Mouse (Mus musculus): ENCODE data around the gene Olfr430. TPM values are rescaled to one million over a fixed set of nuclear protein-coding genes. Genes with fewer than 3 reads are reported as not detected.
"Not testable (repeated sequence)": the region's sequence is repeated elsewhere in the genome, so short reads cannot be mapped to it uniquely, and the experiment has no call there.

The Olfr430 gene
- not detected in 2 replicates for polyA plus RNA-seq (2015; fragmentation: Nextera tagmentation; extraction: Ambion mirVana)

DNA sequence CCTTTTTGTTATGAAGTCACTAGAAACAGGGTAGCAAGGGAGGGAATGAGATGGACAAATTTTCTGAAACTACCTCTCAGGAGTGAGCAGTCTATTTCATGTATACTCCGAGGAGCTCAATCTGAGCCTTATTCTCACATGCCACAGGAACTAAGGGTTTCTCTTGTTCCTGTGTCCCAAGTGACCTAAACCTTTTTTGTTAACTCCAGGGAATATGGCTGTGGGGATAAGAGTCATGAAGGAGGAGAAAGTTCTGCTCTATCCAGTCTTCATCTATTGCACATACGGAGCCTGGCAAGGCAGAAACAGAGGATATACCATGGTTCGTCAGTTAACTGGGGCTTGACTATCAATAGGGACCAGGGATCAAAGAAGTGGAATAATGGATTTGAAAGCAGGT, at the start of gene Olfr430:
TSS of gene Olfr430 (plus strand) at position 301 of the 400 bp plus-strand sequence.
- no peak within 1 kb of the TSS for H3K4me2 ChIP-seq
- 88% methylated on average over 3 of the region's 3 CpGs for WGBS
- no peaks in the 10 kb centered on the region for H3K4me1 ChIP-seq (replicated peaks)
- no peak within 1 kb of the TSS for H3K4me3 ChIP-seq
- H3K27me3 ChIP-seq, result no peaks in the 10 kb centered on the region
- H3K9me3 ChIP-seq, result no peaks in the 10 kb centered on the region
- no peak within 1 kb of the TSS for H3K27ac ChIP-seq (replicated peaks)
- H3K36me3 ChIP-seq, result no peaks in the 10 kb centered on the region
- no peak within 1 kb of the TSS for H3K9ac ChIP-seq
- ATAC-seq (ENCODE audit: low read depth), result no peak

GRCm38 (mm10) chr1:174031698-174032097, 34.7 kb upstream of the Olfr430 start, which contains the start of gene Ifi205:
Gene Ifi205 (minus strand): TSS chr1:174031810.
- no peak within 1 kb of the TSS for H3K27ac ChIP-seq (replicated peaks)
- 68% methylated on average over 1 of the region's 1 CpGs for WGBS
- no peak within 1 kb of the TSS for H3K4me2 ChIP-seq
- H3K9me3 ChIP-seq, result no peaks in the 10 kb centered on the region
- no peak within 1 kb of the TSS for H3K4me3 ChIP-seq
- H3K27me3 ChIP-seq, result no peaks in the 10 kb centered on the region
- no peak within 1 kb of the TSS for H3K9ac ChIP-seq
- no peak for ATAC-seq (ENCODE audit: low read depth)
- no peaks in the 10 kb centered on the region for H3K4me1 ChIP-seq (replicated peaks)
- no peaks in the 10 kb centered on the region for H3K36me3 ChIP-seq

- WGBS, result 63% methylated on average over 4 of the region's 4 CpGs
- Histone ChIP-seq H3K9ac (no peak overlapping the region), H3K27ac (replicated peaks) (no peak overlapping the region), H3K9me3 (no peaks in the 10 kb centered on the region), H3K4me1 (replicated peaks) (no peaks in the 10 kb centered on the region), H3K27me3 (no peaks in the 10 kb centered on the region), H3K4me3 (no peak overlapping the region), H3K4me2 (no peak overlapping the region), H3K36me3 (no peaks in the 10 kb centered on the region)
- ATAC-seq (ENCODE audit: low read depth), result no peak
Measured at GRCm38 (mm10) chr1:174035841-174036240, 30.6 kb upstream of the Olfr430 start.

GRCm38 (mm10) chr1:174038480-174038879, 27.9 kb upstream of the Olfr430 start:
- Histone ChIP-seq H3K4me1 (replicated peaks) (no peaks in the 10 kb centered on the region), H3K4me2 (no peak overlapping the region), H3K9ac (no peak overlapping the region), H3K9me3 (no peaks in the 10 kb centered on the region), H3K27ac (replicated peaks) (no peak overlapping the region), H3K36me3 (no peaks in the 10 kb centered on the region), H3K4me3 (no peak overlapping the region), H3K27me3 (no peaks in the 10 kb centered on the region)
- 94% methylated on average over 3 of the region's 3 CpGs for WGBS
- ATAC-seq (ENCODE audit: low read depth), result no peak

DNA sequence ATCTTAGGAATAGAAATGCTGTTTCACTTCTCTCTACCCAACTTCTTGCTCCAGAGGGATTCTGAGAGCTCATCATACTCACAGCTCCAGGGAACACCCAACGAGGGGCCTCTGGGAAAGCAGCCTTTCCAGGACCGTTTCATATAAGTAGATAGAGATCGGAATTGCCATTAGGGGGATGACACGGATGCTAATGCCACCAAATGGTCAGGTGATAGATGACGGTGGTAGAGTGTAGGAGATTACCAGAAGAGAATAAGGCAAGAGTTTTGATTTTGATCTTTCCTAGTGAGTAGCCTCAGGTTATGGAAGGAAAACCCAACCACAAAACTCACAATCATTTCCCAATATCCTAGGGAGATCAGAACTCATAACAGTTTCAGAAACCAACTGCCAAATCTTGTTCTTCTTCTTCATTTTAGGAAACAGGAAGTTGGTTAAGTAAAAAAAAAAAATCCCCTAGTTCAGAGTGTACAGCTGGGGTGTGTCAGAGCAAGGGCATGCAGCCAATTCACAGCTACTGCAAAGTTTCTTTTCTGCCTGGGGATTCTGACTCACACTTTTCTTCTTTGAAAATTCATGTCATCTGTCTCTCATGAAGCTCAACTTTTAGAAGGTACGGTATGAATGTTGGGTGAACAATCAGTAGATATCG, 25.8 kb upstream of the Olfr430 start, which contains the start of gene Olfr433:
TSS of gene Olfr433 (plus strand) at position 183 of the 655 bp plus-strand sequence.
- WGBS, result 90% methylated on average over 7 of the region's 7 CpGs
- no peaks in the 10 kb centered on the region for H3K9me3 ChIP-seq
- ATAC-seq (ENCODE audit: low read depth), result no peak
- H3K4me1 ChIP-seq (replicated peaks), result no peaks in the 10 kb centered on the region
- no peak within 1 kb of the TSS for H3K9ac ChIP-seq
- H3K27me3 ChIP-seq, result no peaks in the 10 kb centered on the region
- no peak within 1 kb of the TSS for H3K4me2 ChIP-seq
- no peaks in the 10 kb centered on the region for H3K36me3 ChIP-seq
- no peak within 1 kb of the TSS for H3K27ac ChIP-seq (replicated peaks)
- H3K4me3 ChIP-seq, result no peak within 1 kb of the TSS

- H3K36me3 ChIP-seq; H3K4me3 ChIP-seq; H3K4me2 ChIP-seq; H3K27me3 ChIP-seq; H3K9me3 ChIP-seq; H3K4me1 ChIP-seq (replicated peaks); H3K9ac ChIP-seq; H3K27ac ChIP-seq (replicated peaks); ATAC-seq (ENCODE audit: low read depth): not testable (repeated sequence)
- 89% methylated on average over 12 of the region's 12 CpGs for WGBS
Measured at GRCm38 (mm10) chr1:174042091-174042884, 24.1 kb upstream of the Olfr430 start.

DNA sequence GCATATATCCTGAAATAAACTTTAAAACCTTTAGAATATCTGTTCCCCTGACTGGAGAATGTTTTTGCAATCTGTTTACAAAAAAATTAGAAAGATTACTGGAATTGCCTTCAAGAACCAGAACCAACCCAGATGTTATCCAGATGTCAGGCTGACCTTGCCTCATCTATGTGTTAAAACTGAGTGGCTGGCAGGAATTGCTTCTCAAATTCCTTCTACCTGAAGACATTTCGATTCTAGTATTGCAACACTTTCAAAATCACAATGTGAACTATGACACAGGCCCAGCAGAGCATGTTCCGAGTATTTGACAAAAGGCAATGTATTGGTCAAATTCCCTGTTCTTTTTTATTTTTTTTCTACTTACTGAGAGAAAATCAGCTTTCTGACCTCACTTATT, 22.0 kb upstream of the Olfr430 start:
- Histone ChIP-seq H3K4me2 (no peak overlapping the region), H3K27ac (replicated peaks) (no peak overlapping the region), H3K9me3 (no peaks in the 10 kb centered on the region), H3K9ac (no peak overlapping the region), H3K36me3 (no peaks in the 10 kb centered on the region), H3K27me3 (no peaks in the 10 kb centered on the region), H3K4me3 (no peak overlapping the region), H3K4me1 (replicated peaks) (no peaks in the 10 kb centered on the region)
- 73% methylated on average over 2 of the region's 2 CpGs for WGBS
- no peak for ATAC-seq (ENCODE audit: low read depth)

GRCm38 (mm10) chr1:174048227-174048626, 18.2 kb upstream of the Olfr430 start:
- not testable (repeated sequence) for H3K9me3 ChIP-seq; H3K4me2 ChIP-seq; H3K4me1 ChIP-seq (replicated peaks); H3K36me3 ChIP-seq; H3K9ac ChIP-seq; ATAC-seq (ENCODE audit: low read depth); H3K4me3 ChIP-seq; H3K27ac ChIP-seq (replicated peaks); H3K27me3 ChIP-seq
- 82% methylated on average over 6 of the region's 6 CpGs for WGBS

DNA sequence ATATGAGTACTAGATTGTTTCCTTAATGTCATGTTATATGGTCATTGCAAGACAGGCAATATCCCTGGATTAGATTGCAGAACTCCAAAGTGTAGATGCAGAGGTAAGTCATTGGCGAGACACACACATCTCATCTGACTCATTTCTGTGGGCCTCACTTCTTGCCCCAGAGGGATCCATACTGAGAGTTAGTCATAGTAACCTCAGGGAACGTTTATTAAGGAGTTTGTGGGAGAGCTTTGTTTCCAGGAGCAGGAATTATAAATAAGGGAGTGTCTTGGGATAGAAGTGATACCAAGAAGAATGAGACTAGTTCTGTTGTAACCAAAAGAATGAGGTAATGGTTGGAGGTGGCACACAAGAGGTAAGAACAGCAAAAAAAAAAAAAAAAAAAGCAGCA, 17.5 kb upstream of the Olfr430 start, which contains the start of gene Olfr432:
TSS of gene Olfr432 (plus strand) at position 313 of the 400 bp plus-strand sequence.
- Histone ChIP-seq H3K27ac (replicated peaks) (no peak within 1 kb of the TSS), H3K9me3 (no peaks in the 10 kb centered on the region), H3K27me3 (no peaks in the 10 kb centered on the region), H3K4me1 (replicated peaks) (no peaks in the 10 kb centered on the region), H3K9ac (no peak within 1 kb of the TSS), H3K4me3 (no peak within 1 kb of the TSS), H3K36me3 (no peaks in the 10 kb centered on the region), H3K4me2 (no peak within 1 kb of the TSS)
- WGBS, result 77% methylated on average over 2 of the region's 2 CpGs
- no peak for ATAC-seq (ENCODE audit: low read depth)

GRCm38 (mm10) chr1:174049357-174049756, 17.0 kb upstream of the Olfr430 start:
- H3K4me3 ChIP-seq; H3K4me1 ChIP-seq (replicated peaks); H3K9ac ChIP-seq; H3K4me2 ChIP-seq; H3K36me3 ChIP-seq; H3K9me3 ChIP-seq; H3K27me3 ChIP-seq; H3K27ac ChIP-seq (replicated peaks); ATAC-seq (ENCODE audit: low read depth): not testable (repeated sequence)
- 84% methylated on average over 4 of the region's 4 CpGs for WGBS

DNA sequence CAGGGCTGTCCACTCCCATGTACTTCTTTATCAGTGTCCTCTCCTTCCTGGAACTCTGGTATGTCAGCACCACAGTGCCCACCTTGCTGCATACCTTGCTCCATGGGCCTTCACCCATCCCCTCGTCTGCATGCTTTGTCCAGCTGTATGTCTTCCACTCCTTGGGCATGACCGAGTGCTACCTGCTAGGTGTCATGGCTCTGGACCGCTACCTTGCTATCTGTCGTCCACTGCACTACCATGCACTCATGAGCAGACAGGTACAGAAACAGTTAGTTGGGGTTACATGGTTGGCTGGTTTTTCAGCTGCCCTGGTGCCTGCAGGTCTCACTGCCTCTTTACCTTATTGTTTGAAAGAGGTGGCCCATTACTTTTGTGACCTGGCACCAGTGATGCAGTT, 15.9 kb upstream of the Olfr430 start:
- H3K4me1 ChIP-seq (replicated peaks), result no peaks in the 10 kb centered on the region
- ATAC-seq (ENCODE audit: low read depth), result no peak
- no peak overlapping the region for H3K27ac ChIP-seq (replicated peaks)
- no peak overlapping the region for H3K4me2 ChIP-seq
- no peaks in the 10 kb centered on the region for H3K9me3 ChIP-seq
- H3K27me3 ChIP-seq, result no peaks in the 10 kb centered on the region
- no peaks in the 10 kb centered on the region for H3K36me3 ChIP-seq
- no peak overlapping the region for H3K9ac ChIP-seq
- WGBS, result 87% methylated on average over 4 of the region's 4 CpGs
- no peak overlapping the region for H3K4me3 ChIP-seq

GRCm38 (mm10) chr1:174051515-174051914, 14.9 kb upstream of the Olfr430 start:
- H3K4me2 ChIP-seq, result no peak overlapping the region
- 89% methylated on average over 4 of the region's 4 CpGs for WGBS
- H3K36me3 ChIP-seq, result no peaks in the 10 kb centered on the region
- H3K4me1 ChIP-seq (replicated peaks), result no peaks in the 10 kb centered on the region
- ATAC-seq (ENCODE audit: low read depth), result no peak
- no peaks in the 10 kb centered on the region for H3K27me3 ChIP-seq
- no peak overlapping the region for H3K4me3 ChIP-seq
- H3K27ac ChIP-seq (replicated peaks), result no peak overlapping the region
- no peak overlapping the region for H3K9ac ChIP-seq
- H3K9me3 ChIP-seq, result no peaks in the 10 kb centered on the region

Measured in neural tube, embryonic 13.5 days (tissue).